Mouse (Mus musculus) liver, embryonic 14.5 days (tissue): ENCODE data around the gene Pamr1. TPM values are rescaled to one million over a fixed set of nuclear protein-coding genes. Genes with fewer than 3 reads are reported as not detected.
A peak's percentile ranks its signal among the peaks of the same experiment; 100 is the strongest.

ENCODE experiments used
- ATAC-seq: fragments of 200-750 bp; cut with Nextera tagmentation; 2 replicates; pipeline ENCODE4 v1.8.0; 2017; ENCODE audit warnings: moderate number of reproducible peaks, mild to moderate bottlenecking, moderate library complexity; ENCODE audit not compliant: insufficient read depth
- DNase-seq, 3 experiments: peaks; one replicate each; pipeline ENCODE4 v3.0.0-alpha.2; 2012 to 2013; ENCODE audit warnings: low read depth in 3 of 3, low spot score in 3 of 3
- H3K27ac ChIP-seq: fragments of 300-500 bp; sonication (generic); 2 replicates; pipeline ENCODE4 v1.5.1; 2014; ENCODE audit warnings: moderate library complexity, mild to moderate bottlenecking, control low read depth, inconsistent platforms
- H3K27me3 ChIP-seq: fragments of 300-500 bp; sonication (generic); 2 replicates; pipeline ENCODE4 v1.6.1; 2014; ENCODE audit warnings: mild to moderate bottlenecking, low read length, moderate library complexity; ENCODE audit not compliant: control insufficient read depth, insufficient read depth
- H3K36me3 ChIP-seq: fragments of 300-500 bp; sonication (generic); replicated peaks from 2 replicates; pipeline ENCODE4 v1.6.1; 2014; ENCODE audit warnings: low read depth; ENCODE audit not compliant: control insufficient read depth, insufficient read depth
- H3K4me1 ChIP-seq, 2 experiments: fragments of 200-500 bp in 1 of 2; fragments of 300-500 bp in 1 of 2; sonication (generic) in 1 of 2; replicated peaks; 2 replicates each; pipeline ENCODE4 v1.6.1; 2012 to 2014; ENCODE audit warnings: antibody characterized with exemption in 1 of 2, inconsistent platforms in 1 of 2, low read length in 1 of 2; ENCODE audit not compliant: control insufficient read depth in 2 of 2, insufficient read depth in 2 of 2
- H3K4me2 ChIP-seq: fragments of 300-500 bp; sonication (generic); 2 replicates; pipeline ENCODE4 v1.6.1; 2014; ENCODE audit warnings: low read depth, mild to moderate bottlenecking, control low read depth, moderate library complexity
- H3K4me3 ChIP-seq, 2 experiments: fragments of 200-500 bp in 1 of 2; fragments of 300-500 bp in 1 of 2; sonication (generic) in 1 of 2; 2 replicates each; pipeline ENCODE4 v1.5.1; 2012 to 2014; ENCODE audit warnings: low read depth in 2 of 2, low read length in 2 of 2, mild to moderate bottlenecking in 2 of 2, control low read depth in 1 of 2, inconsistent platforms in 1 of 2, moderate library complexity in 1 of 2; ENCODE audit not compliant: insufficient read depth in 1 of 2
- H3K9ac ChIP-seq: fragments of 300-500 bp; sonication (generic); replicated peaks from 2 replicates; pipeline ENCODE4 v1.6.1; 2014; ENCODE audit warnings: mild to moderate bottlenecking, control low read depth, moderate library complexity
- H3K9me3 ChIP-seq: fragments of 300-500 bp; sonication (generic); 2 replicates; pipeline ENCODE4 v1.6.1; 2016; ENCODE audit warnings: low read length, mixed read lengths; ENCODE audit not compliant: control insufficient read depth
- CTCF ChIP-seq: IDR thresholded peaks from 2 replicates; pipeline ENCODE4 v1.5.1; 2016; ENCODE audit warnings: antibody characterized with exemption, low read depth, control low read depth
- EP300 ChIP-seq: IDR thresholded peaks from 2 replicates; pipeline ENCODE4 v1.6.1; 2016; ENCODE audit warnings: antibody characterized with exemption, low read depth
- WGBS: fragments of 180-500 bp; shearing (Covaris S2); extraction: QIAGEN DNeasy Blood & Tissue Kit; methylation state at CpG from one replicate; pipeline ENCODE4 v1.1.7; 2014; ENCODE audit not compliant: insufficient replicate concordance; 5-methylcytosine and 5-hydroxymethylcytosine counted together
- polyA plus RNA-seq, 2 experiments: library from polyadenylated mRNA; depleted of rRNA in 1 of 2; stranded (reverse) in 1 of 2; unstranded in 1 of 2; fragments of >200 nt; fragmentation: Nextera tagmentation in 1 of 2; extraction: Ambion mirVana in 1 of 2; gene quantifications; 2 replicates each; pipeline versions ENCODE4 v1.2.1 to v1.2.3; 2012 to 2014

Gene Pamr1
- polyA plus RNA-seq, 2 experiments, result 3.1 to 4.3 TPM

- Histone ChIP-seq H3K36me3 (no peaks in the 10 kb centered on the region), H3K4me1 (no peaks in the 10 kb centered on the region), H3K9ac (no peak overlapping the region), H3K4me3 (no peak overlapping the region), H3K9me3 (no peaks in the 10 kb centered on the region), H3K4me2 (no peak overlapping the region), H3K27ac (no peak overlapping the region), H3K27me3 (no peaks in the 10 kb centered on the region)
- DNase-seq (no peak), ATAC-seq (no peak)
- WGBS, result 50% methylated on average over 6 of the region's 6 CpGs
- TF ChIP-seq CTCF (no peak), EP300 (no peak)
Observed at GRCm38 (mm10) chr2:102677400-102677799, 127.6 kb downstream of the Pamr1 start.

- TF ChIP-seq CTCF, result no peak
- H3K36me3 ChIP-seq, result no peaks in the 10 kb centered on the region
- H3K9ac ChIP-seq, result no peak overlapping the region
- H3K4me2 ChIP-seq, result no peak overlapping the region
- H3K27me3 ChIP-seq, result no peaks in the 10 kb centered on the region
- H3K4me1 ChIP-seq, result no peaks in the 10 kb centered on the region
- WGBS, result 62% methylated on average over 7 of the region's 7 CpGs
- no peak for DNase-seq
- no peaks in the 10 kb centered on the region for H3K9me3 ChIP-seq
- H3K27ac ChIP-seq, result no peak overlapping the region
- no peak for ATAC-seq
- H3K4me3 ChIP-seq, result no peak overlapping the region
Observed at GRCm38 (mm10) chr2:102681351-102681750, 131.5 kb downstream of the Pamr1 start.

- H3K4me2 ChIP-seq, result no peak overlapping the region
- H3K4me1 ChIP-seq, result no peaks in the 10 kb centered on the region
- DNase-seq (no peak), ATAC-seq (no peak)
- no peak overlapping the region for H3K9ac ChIP-seq
- H3K27ac ChIP-seq, result no peak overlapping the region
- WGBS, result 27% methylated on average over 5 of the region's 5 CpGs
- no peaks in the 10 kb centered on the region for H3K27me3 ChIP-seq
- no peak overlapping the region for H3K4me3 ChIP-seq
- no peaks in the 10 kb centered on the region for H3K36me3 ChIP-seq
- no peaks in the 10 kb centered on the region for H3K9me3 ChIP-seq
- TF ChIP-seq CTCF (peak; percentile 72), EP300 (no peak)
Observed at GRCm38 (mm10) chr2:102682168-102682567, 132.4 kb downstream of the Pamr1 start.

GRCm38 (mm10) chr2:102685371-102686107 is 135.7 kb downstream of the Pamr1 start:
- no peak overlapping the region for H3K4me2 ChIP-seq
- DNase-seq, result no peak
- no peaks in the 10 kb centered on the region for H3K27me3 ChIP-seq
- no peak overlapping the region for H3K9ac ChIP-seq
- ATAC-seq, result no peak
- H3K4me3 ChIP-seq, result no peak overlapping the region
- TF ChIP-seq CTCF, result peak; percentile 35
- TF ChIP-seq EP300, result no peak
- no peaks in the 10 kb centered on the region for H3K36me3 ChIP-seq
- no peaks in the 10 kb centered on the region for H3K4me1 ChIP-seq
- H3K27ac ChIP-seq, result no peak overlapping the region
- WGBS, result 69% methylated on average over 7 of the region's 7 CpGs
- H3K9me3 ChIP-seq, result no peaks in the 10 kb centered on the region

DNA sequence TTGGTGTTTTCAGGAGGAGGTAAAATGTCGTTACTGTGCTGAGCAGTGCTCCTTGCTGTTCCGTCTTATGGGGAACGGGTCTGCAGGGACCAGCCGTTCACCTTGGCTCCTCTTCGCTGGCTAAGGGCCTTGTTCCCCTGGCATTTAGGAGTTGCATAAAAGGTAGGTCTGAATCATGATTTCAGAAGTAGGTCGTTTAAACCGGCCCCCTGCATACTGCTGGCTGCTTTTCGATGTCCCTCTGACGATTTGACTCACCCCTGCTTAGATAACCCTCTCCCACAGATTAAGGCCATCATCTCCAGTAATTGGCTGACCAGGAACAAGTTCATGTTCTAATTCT is 136.3 kb downstream of the Pamr1 start:
- H3K4me3 ChIP-seq, result no peak overlapping the region
- H3K27me3 ChIP-seq, result no peaks in the 10 kb centered on the region
- no peak overlapping the region for H3K9ac ChIP-seq
- WGBS, result 56% methylated on average over 9 of the region's 9 CpGs
- H3K9me3 ChIP-seq, result no peaks in the 10 kb centered on the region
- ATAC-seq (no peak), DNase-seq (no peak)
- H3K4me1 ChIP-seq, result no peaks in the 10 kb centered on the region
- TF ChIP-seq EP300 (no peak), CTCF (no peak)
- no peaks in the 10 kb centered on the region for H3K36me3 ChIP-seq
- H3K4me2 ChIP-seq, result no peak overlapping the region
- no peak overlapping the region for H3K27ac ChIP-seq

Other genes with a start within 250 kb of the Pamr1 start
- gene Trim44, start 142.2 kb upstream of the Pamr1 start, polyA plus RNA-seq (2012; rRNA removed), result 7.7 and 11.3 TPM in 2 replicates
- gene Trim44, start 142.2 kb upstream of the Pamr1 start, polyA plus RNA-seq (2014; fragmentation: Nextera tagmentation; extraction: Ambion mirVana), result 4.8 and 5.4 TPM in 2 replicates
- gene Fjx1, start 97.5 kb upstream of the Pamr1 start, polyA plus RNA-seq (2012; rRNA removed), result 0.38 and 0.50 TPM in 2 replicates
- 0.35 and 0.39 TPM in 2 replicates for gene Fjx1, start 97.5 kb upstream of the Pamr1 start, polyA plus RNA-seq (2014; fragmentation: Nextera tagmentation; extraction: Ambion mirVana)
- 0.29 and 0.44 TPM in 2 replicates for gene Slc1a2, start 108.6 kb downstream of the Pamr1 start, polyA plus RNA-seq (2012; rRNA removed)
- gene Slc1a2, start 108.6 kb downstream of the Pamr1 start, polyA plus RNA-seq (2014; fragmentation: Nextera tagmentation; extraction: Ambion mirVana), result 0.45 and 1.0 TPM in 2 replicates